Mouse (Mus musculus) liver, embryonic 14.5 days (tissue): ENCODE data around the gene Sec14l1.

ENCODE experiments used
- CTCF ChIP-seq: IDR thresholded peaks from 2 replicates; pipeline ENCODE4 v1.5.1; 2016; ENCODE audit warnings: antibody characterized with exemption, low read depth, control low read depth
- EP300 ChIP-seq: IDR thresholded peaks from 2 replicates; pipeline ENCODE4 v1.6.1; 2016; ENCODE audit warnings: antibody characterized with exemption, low read depth

DNA sequence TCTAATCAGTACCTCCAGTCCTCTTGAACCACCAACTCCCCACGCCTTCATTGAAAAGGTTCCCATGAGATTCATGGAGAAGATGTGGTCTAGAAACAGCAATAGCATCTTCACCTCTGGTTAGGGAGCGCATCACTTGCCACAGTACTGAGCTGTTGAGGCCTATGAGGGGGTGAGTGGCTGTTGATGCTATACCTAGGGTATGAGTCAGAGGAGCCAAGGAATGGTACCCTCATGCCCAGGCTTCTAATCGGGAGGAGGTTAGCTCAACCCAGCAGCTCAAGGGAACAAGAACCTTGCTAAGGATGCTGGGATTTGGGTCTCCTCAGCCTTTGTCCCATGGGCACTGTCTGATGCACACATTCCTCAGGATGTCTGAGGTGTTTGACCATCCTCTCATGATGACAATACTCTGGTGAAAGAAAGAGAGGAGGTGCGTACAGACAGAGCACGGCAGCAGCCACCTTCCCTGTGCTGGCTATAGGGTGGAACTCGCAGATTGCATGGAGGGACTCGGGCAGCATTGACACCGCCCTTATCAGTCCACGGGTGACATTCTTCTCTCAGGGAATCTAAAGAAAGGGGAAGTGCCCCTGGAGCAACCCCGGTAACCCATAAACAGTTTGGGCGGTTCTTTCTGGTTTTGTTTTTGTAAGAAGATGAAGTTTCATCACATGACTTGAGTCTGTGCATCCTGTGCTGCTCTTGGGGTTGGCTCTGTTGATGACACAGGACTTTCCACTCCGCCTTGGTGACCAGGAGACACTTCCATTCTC, 5.6 kb upstream of the Sec14l1 start:
- no peak for TF ChIP-seq EP300
- no peak for TF ChIP-seq CTCF
